Mouse (Mus musculus): ENCODE data around the gene Enc1. TPM values are rescaled to one million over a fixed set of nuclear protein-coding genes. Genes with fewer than 3 reads are reported as not detected.

The Enc1 gene
- polyA plus RNA-seq, 1 experiment from 2014 or later = 5.1 TPM

- Histone ChIP-seq H3K27ac (replicated peaks in 1 of 2; ENCODE audit: control insufficient read depth in 1 of 2, insufficient read depth in 1 of 2, low read depth in 2 of 2, low read length in 2 of 2) (no peak overlapping the region), H3K4me2 (ENCODE audit: low read length) (0 out of 2 replicates have a peak overlapping the region, but pooled peaks have one; percentile 4), H3K9ac (ENCODE audit: low read length) (no peak overlapping the region), H3K27me3 (ENCODE audit: control insufficient read depth, insufficient read depth, low read length) (no peaks in the 10 kb centered on the region), H3K4me1 (ENCODE audit: control insufficient read depth in 2 of 2, insufficient read depth in 2 of 2, low read length in 2 of 2) (peaks cover 15 to 54% of the 10 kb centered on the region in 2 experiments), H3K9me3 (ENCODE audit: control insufficient read depth, low read length) (no peaks in the 10 kb centered on the region), H3K4me3 (ENCODE audit: control insufficient read depth in 1 of 2, insufficient read depth in 1 of 2, low read depth in 1 of 2, low read length in 2 of 2) (no peak overlapping the region), H3K36me3 (ENCODE audit: control insufficient read depth, insufficient read depth, low read length) (peaks cover 53% of the 10 kb centered on the region)
- WGBS = 89% methylated on average over 16 of the region's 16 CpGs
- ATAC-seq (ENCODE audit: insufficient number of reproducible peaks, insufficient read depth, low FRiP score, low read depth) = no peak
Measured at GRCm38 (mm10) chr13:97246217-97246616, 5.3 kb downstream of the Enc1 start.

DNA sequence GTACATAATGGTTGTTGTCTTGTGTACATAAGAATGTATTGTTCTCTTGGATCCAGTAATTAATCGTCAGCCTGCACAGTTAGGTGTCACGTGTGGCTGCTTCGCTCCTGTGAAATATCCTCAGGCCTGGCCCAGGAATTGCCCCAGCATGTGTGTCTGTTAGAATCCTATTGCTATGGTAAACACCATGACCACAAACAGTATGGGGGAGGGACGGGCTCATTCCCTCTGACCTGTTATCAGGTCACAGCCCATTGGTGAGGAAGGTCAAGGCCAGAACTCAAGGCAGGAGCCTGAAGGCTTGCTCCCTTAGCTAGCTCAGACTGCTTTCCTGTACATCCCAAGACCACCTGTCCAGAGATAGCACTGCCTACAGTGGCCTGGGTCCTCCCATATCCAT, 6.8 kb downstream of the Enc1 start:
- no peaks in the 10 kb centered on the region for H3K27me3 ChIP-seq (ENCODE audit: control insufficient read depth, insufficient read depth, low read length)
- no peak overlapping the region for H3K27ac ChIP-seq (replicated peaks in 1 of 2; ENCODE audit: control insufficient read depth in 1 of 2, insufficient read depth in 1 of 2, low read depth in 2 of 2, low read length in 2 of 2)
- H3K4me1 ChIP-seq (ENCODE audit: control insufficient read depth in 2 of 2, insufficient read depth in 2 of 2, low read length in 2 of 2) = peaks cover 12 to 43% of the 10 kb centered on the region in 2 experiments
- H3K4me3 ChIP-seq (ENCODE audit: control insufficient read depth in 1 of 2, insufficient read depth in 1 of 2, low read depth in 1 of 2, low read length in 2 of 2) = no peak overlapping the region
- H3K36me3 ChIP-seq (ENCODE audit: control insufficient read depth, insufficient read depth, low read length) = peaks cover 65% of the 10 kb centered on the region
- no peaks in the 10 kb centered on the region for H3K9me3 ChIP-seq (ENCODE audit: control insufficient read depth, low read length)
- no peak overlapping the region for H3K9ac ChIP-seq (ENCODE audit: low read length)
- H3K4me2 ChIP-seq (ENCODE audit: low read length) = no peak overlapping the region
- no peak for ATAC-seq (ENCODE audit: insufficient number of reproducible peaks, insufficient read depth, low FRiP score, low read depth)
- 75% methylated on average over 4 of the region's 4 CpGs for WGBS

DNA sequence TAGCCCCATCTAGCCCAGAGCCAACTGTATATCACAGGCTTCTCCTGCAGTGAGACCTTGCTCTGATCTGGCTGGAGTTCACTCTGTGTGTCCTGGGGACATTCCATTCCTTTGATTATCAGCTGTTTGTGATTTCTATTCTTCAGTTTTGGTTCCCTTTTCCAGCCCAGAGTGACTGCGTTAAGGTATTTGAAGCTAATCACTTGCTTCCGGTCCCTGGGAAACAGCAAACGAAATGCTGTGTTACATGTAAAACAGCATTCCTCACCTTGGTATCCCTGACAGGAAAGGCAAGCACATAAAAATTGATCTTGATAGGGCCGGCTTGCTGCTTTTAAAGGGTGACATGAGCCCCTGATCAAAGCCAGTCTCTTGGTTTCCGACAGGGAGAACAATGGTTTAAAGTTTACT, 8.2 kb downstream of the Enc1 start:
- Histone ChIP-seq H3K4me2 (ENCODE audit: low read length) (peak overlapping the region; percentile 11; the same call in 1 of the 2 replicates), H3K9ac (ENCODE audit: low read length) (no peak overlapping the region), H3K27me3 (ENCODE audit: control insufficient read depth, insufficient read depth, low read length) (no peaks in the 10 kb centered on the region), H3K9me3 (ENCODE audit: control insufficient read depth, low read length) (no peaks in the 10 kb centered on the region), H3K4me1 (ENCODE audit: control insufficient read depth in 2 of 2, insufficient read depth in 2 of 2, low read length in 2 of 2) (peaks cover 12 to 30% of the 10 kb centered on the region in 2 experiments), H3K4me3 (ENCODE audit: control insufficient read depth in 1 of 2, insufficient read depth in 1 of 2, low read depth in 1 of 2, low read length in 2 of 2) (no peak overlapping the region), H3K36me3 (ENCODE audit: control insufficient read depth, insufficient read depth, low read length) (peaks cover 65% of the 10 kb centered on the region), H3K27ac (replicated peaks in 1 of 2; ENCODE audit: control insufficient read depth in 1 of 2, insufficient read depth in 1 of 2, low read depth in 2 of 2, low read length in 2 of 2) (peak overlapping the region in 1 of 2 experiments; percentile 31; a peak in 2 of 4 replicates)
- 12% methylated on average over 5 of the region's 5 CpGs for WGBS
- no peak for ATAC-seq (ENCODE audit: insufficient number of reproducible peaks, insufficient read depth, low FRiP score, low read depth)

- H3K4me1 ChIP-seq (ENCODE audit: control insufficient read depth in 2 of 2, insufficient read depth in 2 of 2, low read length in 2 of 2) = peaks cover 10 to 25% of the 10 kb centered on the region in 2 experiments
Measured at GRCm38 (mm10) chr13:97249507-97250078, 8.7 kb downstream of the Enc1 start.

DNA sequence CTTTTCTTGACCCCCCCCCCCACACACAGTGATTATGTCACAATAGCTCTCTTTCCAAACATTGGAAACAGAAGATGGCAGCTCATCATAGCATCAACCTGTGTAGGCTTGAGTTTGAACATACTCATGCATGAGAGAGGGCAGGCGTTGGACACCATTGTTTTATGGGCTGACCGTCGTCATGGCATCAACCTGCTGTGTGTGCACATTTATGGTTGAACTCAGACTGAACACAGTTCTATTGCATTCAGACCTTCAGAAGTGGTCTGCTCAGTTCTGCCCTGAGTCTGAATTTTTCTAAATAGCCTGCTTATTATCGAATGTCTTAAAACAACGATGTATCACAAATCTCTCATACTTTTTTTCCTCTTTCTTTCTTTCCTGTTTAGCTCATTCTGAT, 9.2 kb downstream of the Enc1 start:
- H3K4me2 ChIP-seq (ENCODE audit: low read length) = no peak overlapping the region
- no peak overlapping the region for H3K4me3 ChIP-seq (ENCODE audit: control insufficient read depth in 1 of 2, insufficient read depth in 1 of 2, low read depth in 1 of 2, low read length in 2 of 2)
- ATAC-seq (ENCODE audit: insufficient number of reproducible peaks, insufficient read depth, low FRiP score, low read depth) = no peak
- no peak overlapping the region for H3K27ac ChIP-seq (replicated peaks in 1 of 2; ENCODE audit: control insufficient read depth in 1 of 2, insufficient read depth in 1 of 2, low read depth in 2 of 2, low read length in 2 of 2)
- no peaks in the 10 kb centered on the region for H3K9me3 ChIP-seq (ENCODE audit: control insufficient read depth, low read length)
- no peak overlapping the region for H3K9ac ChIP-seq (ENCODE audit: low read length)
- peaks cover 10 to 21% of the 10 kb centered on the region in 2 experiments for H3K4me1 ChIP-seq (ENCODE audit: control insufficient read depth in 2 of 2, insufficient read depth in 2 of 2, low read length in 2 of 2)
- H3K27me3 ChIP-seq (ENCODE audit: control insufficient read depth, insufficient read depth, low read length) = no peaks in the 10 kb centered on the region
- 88% methylated on average over 5 of the region's 5 CpGs for WGBS
- H3K36me3 ChIP-seq (ENCODE audit: control insufficient read depth, insufficient read depth, low read length) = peaks cover 61% of the 10 kb centered on the region

More at GRCm38 (mm10) chr13:97249507-97250078, 8.7 kb downstream of the Enc1 start:
- 63% methylated on average over 5 of the region's 5 CpGs for WGBS
- H3K27ac ChIP-seq (replicated peaks in 1 of 2; ENCODE audit: control insufficient read depth in 1 of 2, insufficient read depth in 1 of 2, low read depth in 2 of 2, low read length in 2 of 2) = peak overlapping the region in 1 of 2 experiments; percentile 31; a peak in 3 of 4 replicates
- no peak overlapping the region for H3K4me3 ChIP-seq (ENCODE audit: control insufficient read depth in 1 of 2, insufficient read depth in 1 of 2, low read depth in 1 of 2, low read length in 2 of 2)
- no peaks in the 10 kb centered on the region for H3K27me3 ChIP-seq (ENCODE audit: control insufficient read depth, insufficient read depth, low read length)
- peaks cover 65% of the 10 kb centered on the region for H3K36me3 ChIP-seq (ENCODE audit: control insufficient read depth, insufficient read depth, low read length)
- H3K9me3 ChIP-seq (ENCODE audit: control insufficient read depth, low read length) = no peaks in the 10 kb centered on the region
- ATAC-seq (ENCODE audit: insufficient number of reproducible peaks, insufficient read depth, low FRiP score, low read depth) = no peak
- H3K9ac ChIP-seq (ENCODE audit: low read length) = no peak overlapping the region
- 0 out of 2 replicates have a peak overlapping the region, but pooled peaks have one; percentile 11 for H3K4me2 ChIP-seq (ENCODE audit: low read length)

DNA sequence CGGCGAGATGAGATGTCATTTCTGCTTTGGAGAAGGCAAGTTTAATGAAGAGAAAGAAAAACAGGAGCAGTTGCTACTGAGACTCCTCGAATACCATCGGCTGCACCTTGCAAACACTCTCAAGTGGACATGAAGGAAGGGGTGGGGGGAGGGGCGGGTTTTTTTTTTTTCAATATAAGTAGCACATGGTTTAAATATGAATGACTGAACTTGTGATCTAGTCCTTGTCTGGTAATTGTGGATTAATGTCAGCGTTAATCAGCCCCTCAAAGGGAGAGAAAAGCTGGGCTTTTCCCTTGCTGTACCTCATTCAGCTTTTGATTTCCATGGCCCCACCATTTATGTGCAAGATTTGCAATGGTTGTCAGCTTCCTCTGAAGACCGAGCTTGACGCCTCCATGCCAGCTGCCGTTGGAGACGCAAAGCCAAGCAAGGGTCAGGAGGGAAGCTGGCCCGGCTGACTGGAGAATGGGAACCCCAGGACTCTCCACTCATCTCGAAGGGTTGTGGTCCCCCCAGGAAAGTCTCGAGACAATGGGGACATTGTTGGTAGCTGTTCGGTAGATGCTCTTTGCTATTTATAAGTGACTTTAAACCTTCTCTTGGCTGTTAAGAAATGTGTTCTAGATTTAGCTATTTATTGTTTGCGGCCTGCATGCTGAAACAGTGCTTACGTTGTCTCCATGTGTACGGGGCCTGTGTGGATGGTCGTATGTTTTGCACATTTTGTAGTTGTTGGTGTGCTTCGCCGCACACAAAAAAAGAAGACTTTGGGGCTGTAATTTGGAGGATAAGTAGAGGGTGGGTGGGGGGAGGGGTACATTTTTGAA, 9.9 kb downstream of the Enc1 start:
- H3K9me3 ChIP-seq (ENCODE audit: control insufficient read depth, low read length) = no peaks in the 10 kb centered on the region
- H3K4me3 ChIP-seq (ENCODE audit: control insufficient read depth in 1 of 2, insufficient read depth in 1 of 2, low read depth in 1 of 2, low read length in 2 of 2) = no peak overlapping the region
- no peak for ATAC-seq (ENCODE audit: insufficient number of reproducible peaks, insufficient read depth, low FRiP score, low read depth)
- H3K36me3 ChIP-seq (ENCODE audit: control insufficient read depth, insufficient read depth, low read length) = peaks cover 55% of the 10 kb centered on the region
- no peaks in the 10 kb centered on the region for H3K27me3 ChIP-seq (ENCODE audit: control insufficient read depth, insufficient read depth, low read length)
- H3K4me2 ChIP-seq (ENCODE audit: low read length) = no peak overlapping the region
- WGBS = 83% methylated on average over 20 of the region's 20 CpGs
- H3K4me1 ChIP-seq (ENCODE audit: control insufficient read depth in 2 of 2, insufficient read depth in 2 of 2, low read length in 2 of 2) = peaks cover 10 to 21% of the 10 kb centered on the region in 2 experiments
- no peak overlapping the region for H3K9ac ChIP-seq (ENCODE audit: low read length)
- no peak overlapping the region for H3K27ac ChIP-seq (replicated peaks in 1 of 2; ENCODE audit: control insufficient read depth in 1 of 2, insufficient read depth in 1 of 2, low read depth in 2 of 2, low read length in 2 of 2)

GRCm38 (mm10) chr13:97251736-97252135, 10.8 kb downstream of the Enc1 start:
- ATAC-seq (ENCODE audit: insufficient number of reproducible peaks, insufficient read depth, low FRiP score, low read depth) = no peak
- H3K4me2 ChIP-seq (ENCODE audit: low read length) = no peak overlapping the region
- peaks cover 45% of the 10 kb centered on the region for H3K36me3 ChIP-seq (ENCODE audit: control insufficient read depth, insufficient read depth, low read length)
- no peak overlapping the region for H3K27ac ChIP-seq (replicated peaks in 1 of 2; ENCODE audit: control insufficient read depth in 1 of 2, insufficient read depth in 1 of 2, low read depth in 2 of 2, low read length in 2 of 2)
- no peak overlapping the region for H3K4me3 ChIP-seq (ENCODE audit: control insufficient read depth in 1 of 2, insufficient read depth in 1 of 2, low read depth in 1 of 2, low read length in 2 of 2)
- no peaks in the 10 kb centered on the region for H3K9me3 ChIP-seq (ENCODE audit: control insufficient read depth, low read length)
- no peak overlapping the region for H3K9ac ChIP-seq (ENCODE audit: low read length)
- peaks cover 10 to 21% of the 10 kb centered on the region in 2 experiments for H3K4me1 ChIP-seq (ENCODE audit: control insufficient read depth in 2 of 2, insufficient read depth in 2 of 2, low read length in 2 of 2)
- no peaks in the 10 kb centered on the region for H3K27me3 ChIP-seq (ENCODE audit: control insufficient read depth, insufficient read depth, low read length)
- WGBS = 80% methylated on average over 7 of the region's 7 CpGs
